Mouse (Mus musculus) heart, embryonic 10.5 days (tissue): ENCODE measurements around the gene Olfr549. TPM values are rescaled to one million over a fixed set of nuclear protein-coding genes. Genes with fewer than 3 reads are reported as not detected.

Experiments
- DNase-seq: peaks from one replicate; pipeline ENCODE4 v3.0.0-alpha.2; 2017; ENCODE audit warnings: low spot score
- H3K27ac ChIP-seq: fragments of 300-500 bp; sonication (generic); 2 replicates; pipeline ENCODE4 v1.5.1; 2016; ENCODE audit warnings: mild to moderate bottlenecking
- H3K27me3 ChIP-seq: fragments of 300-500 bp; sonication (generic); 2 replicates; pipeline ENCODE4 v1.6.1; 2016; ENCODE audit warnings: mild to moderate bottlenecking; ENCODE audit not compliant: poor library complexity, insufficient read depth, severe bottlenecking
- H3K36me3 ChIP-seq: fragments of 300-500 bp; sonication (generic); 2 replicates; pipeline ENCODE4 v1.6.1; 2016; ENCODE audit warnings: mild to moderate bottlenecking, moderate library complexity
- H3K4me1 ChIP-seq: fragments of 300-500 bp; sonication (generic); 2 replicates; pipeline ENCODE4 v1.6.1; 2016; ENCODE audit warnings: mild to moderate bottlenecking
- H3K4me3 ChIP-seq: fragments of 300-500 bp; sonication (generic); 2 replicates; pipeline ENCODE4 v1.5.1; 2016; ENCODE audit warnings: mild to moderate bottlenecking, moderate library complexity
- H3K9me3 ChIP-seq: fragments of 300-500 bp; sonication (generic); 2 replicates; pipeline ENCODE4 v1.6.1; 2016; ENCODE audit warnings: mild to moderate bottlenecking, moderate library complexity
- WGBS: fragments of 180-500 bp; shearing (Covaris S2); methylation state at CpG from one replicate; pipeline ENCODE4 v1.1.7; 2016; 5-methylcytosine and 5-hydroxymethylcytosine counted together
- polyA plus RNA-seq: library from polyadenylated mRNA; unstranded; fragments of >200 nt; fragmentation: Nextera tagmentation; extraction: Ambion mirVana; gene quantifications from 2 replicates; pipeline ENCODE4 v1.2.1, GENCODE M21; 2016

Olfr549 gene
- not detected in 2 replicates for polyA plus RNA-seq

DNA sequence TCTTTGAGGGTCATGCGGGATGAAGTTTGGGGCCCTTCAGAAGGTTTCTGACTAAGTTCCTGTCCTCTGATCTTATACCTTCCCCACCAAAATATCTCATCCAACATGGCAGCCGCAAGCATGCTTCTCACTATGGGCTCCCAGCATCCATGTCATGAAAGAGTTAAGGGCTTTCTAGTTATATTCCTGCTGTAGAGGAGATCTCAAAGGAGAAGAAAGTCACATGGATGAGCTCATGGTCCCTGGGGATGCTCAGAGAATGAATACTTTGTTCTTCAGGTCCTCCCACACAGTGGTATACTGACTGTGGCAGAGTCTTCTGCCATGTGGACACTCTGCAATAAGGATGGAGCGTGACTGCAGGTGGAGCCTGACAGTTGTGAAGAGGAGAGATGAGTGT is at the start of gene Olfr549:
Olfr549 (plus strand) TSS at position 301 of the 400 bp plus-strand sequence.
- 85% methylated on average over 3 of the region's 3 CpGs for WGBS
- Histone ChIP-seq H3K27ac (no peak within 1 kb of the TSS), H3K36me3 (no peaks in the 10 kb centered on the region), H3K9me3 (no peaks in the 10 kb centered on the region), H3K4me1 (no peaks in the 10 kb centered on the region), H3K27me3 (no peaks in the 10 kb centered on the region), H3K4me3 (no peak within 1 kb of the TSS)
- DNase-seq, result no peak

DNA sequence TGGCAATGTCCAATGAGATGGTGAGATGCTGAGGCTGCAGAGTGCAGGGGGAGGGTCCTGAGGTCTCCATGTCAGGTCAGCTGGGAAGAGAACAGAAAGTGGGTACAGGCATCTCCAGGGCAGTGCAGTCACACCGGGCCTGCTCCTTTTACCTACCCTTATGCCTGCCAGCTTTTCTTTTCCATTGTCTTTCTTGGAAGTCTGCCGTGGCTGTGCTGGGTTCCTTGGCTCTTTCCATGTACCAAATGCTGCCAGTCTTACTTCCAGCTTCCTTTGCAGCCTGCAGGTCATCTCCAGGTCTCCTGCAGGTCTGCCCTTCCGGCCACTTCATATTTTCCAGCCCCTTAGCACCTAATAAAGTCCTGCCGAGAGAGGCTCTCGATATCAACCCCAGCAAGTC is 47.7 kb upstream of the Olfr549 start:
- no peaks in the 10 kb centered on the region for H3K9me3 ChIP-seq
- no peaks in the 10 kb centered on the region for H3K27me3 ChIP-seq
- WGBS, result 59% methylated on average over 5 of the region's 5 CpGs
- H3K4me3 ChIP-seq, result no peak overlapping the region
- H3K36me3 ChIP-seq, result no peaks in the 10 kb centered on the region
- no peaks in the 10 kb centered on the region for H3K4me1 ChIP-seq
- H3K27ac ChIP-seq, result no peak overlapping the region
- no peak for DNase-seq

DNA sequence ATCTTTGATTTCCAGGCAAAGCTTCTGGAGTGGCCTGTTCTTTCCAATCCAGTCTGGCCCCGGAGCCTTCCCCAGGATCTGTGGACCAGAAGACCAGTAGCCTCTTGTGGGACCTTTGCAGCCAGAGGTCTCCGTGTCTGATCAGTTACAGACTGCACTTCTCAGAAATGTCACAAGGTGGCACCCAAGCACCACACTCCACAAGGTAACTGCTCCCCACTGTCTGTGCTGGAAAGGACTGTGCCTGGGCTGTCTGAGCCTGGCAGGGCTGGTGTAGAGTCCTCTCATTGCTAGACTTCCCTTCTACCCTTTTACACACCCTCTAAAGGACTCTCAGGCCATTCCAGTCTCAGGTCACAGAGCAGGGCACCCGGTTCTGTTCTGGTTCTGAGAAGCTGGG is 42.8 kb upstream of the Olfr549 start:
- Histone ChIP-seq H3K27ac (no peak overlapping the region), H3K9me3 (no peaks in the 10 kb centered on the region), H3K4me1 (no peaks in the 10 kb centered on the region; the same call in 1 of the 2 replicates), H3K36me3 (no peaks in the 10 kb centered on the region), H3K4me3 (no peak overlapping the region), H3K27me3 (peaks cover 15% of the 10 kb centered on the region; the same call in 1 of the 2 replicates)
- DNase-seq, result peak; percentile 89
- WGBS, result 40% methylated on average over 3 of the region's 3 CpGs

DNA sequence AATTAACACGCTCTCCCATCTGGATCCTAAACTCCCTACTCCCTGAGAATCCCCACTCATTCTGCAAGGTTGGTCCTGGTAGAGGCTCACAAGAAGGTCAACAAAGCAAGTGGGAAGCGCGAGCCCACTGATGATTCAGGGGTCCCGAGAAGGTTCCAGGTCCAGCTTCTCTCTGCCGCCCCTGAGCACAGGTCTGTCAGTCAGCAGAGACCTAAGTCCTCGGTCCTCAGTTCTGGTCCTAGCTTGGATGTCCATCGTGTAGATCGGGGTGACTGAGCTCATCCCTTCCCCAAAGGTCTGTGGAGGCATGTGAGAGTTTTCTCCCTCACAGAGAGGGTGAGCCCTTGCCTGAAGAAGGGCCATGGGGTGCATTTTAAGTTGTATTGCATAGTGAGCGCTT is 41.6 kb upstream of the Olfr549 start:
- no peak overlapping the region for H3K4me3 ChIP-seq
- H3K4me1 ChIP-seq, result peaks cover 5% of the 10 kb centered on the region; the same call in 1 of the 2 replicates
- no peaks in the 10 kb centered on the region for H3K9me3 ChIP-seq
- no peak overlapping the region for H3K27ac ChIP-seq
- 82% methylated on average over 9 of the region's 9 CpGs for WGBS
- H3K27me3 ChIP-seq, result peaks cover 20% of the 10 kb centered on the region; the same call in 1 of the 2 replicates
- no peaks in the 10 kb centered on the region for H3K36me3 ChIP-seq
- peak; percentile 68 for DNase-seq

DNA sequence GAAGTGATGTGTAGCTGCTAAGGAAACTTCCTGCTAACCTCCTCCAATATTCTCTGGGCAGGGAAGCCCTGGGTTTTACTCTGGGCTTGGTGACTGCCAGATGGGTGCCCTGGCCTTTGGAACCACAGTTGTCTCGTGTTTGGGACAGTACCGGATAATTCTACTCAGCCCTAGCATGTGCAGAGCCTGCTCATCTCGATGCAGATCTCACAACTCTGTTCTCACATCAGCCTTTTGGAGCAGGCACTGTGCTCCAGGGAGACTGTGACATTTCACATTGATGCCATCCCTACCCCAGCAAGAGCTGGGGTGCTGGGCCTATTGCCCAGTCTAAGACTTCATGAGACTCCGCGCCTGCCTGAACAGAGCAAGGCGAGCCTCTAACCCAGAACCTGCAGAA is 41.0 kb upstream of the Olfr549 start:
- H3K27ac ChIP-seq, result no peak overlapping the region
- no peak overlapping the region for H3K4me3 ChIP-seq
- DNase-seq, result peak; percentile 68
- H3K9me3 ChIP-seq, result no peaks in the 10 kb centered on the region
- no peaks in the 10 kb centered on the region for H3K36me3 ChIP-seq
- H3K27me3 ChIP-seq, result peaks cover 24% of the 10 kb centered on the region
- peaks cover 5% of the 10 kb centered on the region; the same call in 1 of the 2 replicates for H3K4me1 ChIP-seq
- WGBS, result 82% methylated on average over 6 of the region's 6 CpGs

DNA sequence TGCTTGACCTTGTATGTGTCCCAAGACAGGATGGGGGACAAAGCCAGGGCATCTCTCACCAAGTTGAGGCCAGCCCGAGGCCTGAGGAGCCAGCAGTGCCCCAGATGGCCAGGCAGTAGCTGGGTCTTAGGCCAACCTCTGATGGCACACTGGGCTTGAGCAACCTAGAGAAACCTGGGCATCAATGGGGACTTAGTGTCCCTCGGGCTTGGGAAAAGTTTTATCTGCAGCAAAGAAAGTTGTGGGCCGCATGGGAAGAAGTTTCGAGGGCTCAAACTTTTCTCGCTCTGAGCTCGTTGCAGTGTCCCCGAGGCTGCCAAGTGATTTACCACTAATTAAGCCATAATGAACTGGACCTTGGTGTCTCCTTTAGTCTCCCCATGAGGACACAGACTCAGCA is 39.9 kb upstream of the Olfr549 start:
- H3K27me3 ChIP-seq, result peaks cover 32% of the 10 kb centered on the region
- H3K36me3 ChIP-seq, result no peaks in the 10 kb centered on the region
- no peak overlapping the region for H3K27ac ChIP-seq
- DNase-seq, result peak; percentile 70
- 79% methylated on average over 7 of the region's 7 CpGs for WGBS
- H3K4me3 ChIP-seq, result no peak overlapping the region
- peaks cover 5% of the 10 kb centered on the region; the same call in 1 of the 2 replicates for H3K4me1 ChIP-seq
- H3K9me3 ChIP-seq, result no peaks in the 10 kb centered on the region

DNA sequence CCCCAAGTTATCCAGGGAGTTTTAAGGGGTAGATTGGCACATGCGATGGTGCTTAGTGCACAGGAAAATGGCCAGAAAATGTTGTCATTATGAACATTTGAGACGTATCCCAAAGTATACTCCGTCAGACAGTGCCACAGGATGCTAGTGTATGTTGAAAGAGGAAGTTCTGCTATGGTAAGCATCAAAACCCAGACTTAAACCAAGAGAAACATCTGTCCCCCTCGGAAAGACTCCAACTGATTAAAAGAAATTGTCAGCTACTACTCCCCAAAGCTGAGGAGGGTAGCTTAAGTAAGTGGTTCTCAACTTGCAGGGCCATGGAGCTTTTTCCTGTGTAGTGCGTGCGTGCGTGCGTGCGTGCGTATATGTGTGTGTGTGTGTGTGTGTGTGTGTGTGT is 37.7 kb upstream of the Olfr549 start:
- 92% methylated on average over 10 of the region's 10 CpGs for WGBS
- no peak overlapping the region for H3K4me3 ChIP-seq
- H3K27ac ChIP-seq, result no peak overlapping the region
- DNase-seq, result peak; percentile 54
- H3K4me1 ChIP-seq, result peaks cover 5% of the 10 kb centered on the region; the same call in 1 of the 2 replicates
- H3K27me3 ChIP-seq, result peaks cover 32% of the 10 kb centered on the region
- H3K9me3 ChIP-seq, result no peaks in the 10 kb centered on the region
- H3K36me3 ChIP-seq, result no peaks in the 10 kb centered on the region

DNA sequence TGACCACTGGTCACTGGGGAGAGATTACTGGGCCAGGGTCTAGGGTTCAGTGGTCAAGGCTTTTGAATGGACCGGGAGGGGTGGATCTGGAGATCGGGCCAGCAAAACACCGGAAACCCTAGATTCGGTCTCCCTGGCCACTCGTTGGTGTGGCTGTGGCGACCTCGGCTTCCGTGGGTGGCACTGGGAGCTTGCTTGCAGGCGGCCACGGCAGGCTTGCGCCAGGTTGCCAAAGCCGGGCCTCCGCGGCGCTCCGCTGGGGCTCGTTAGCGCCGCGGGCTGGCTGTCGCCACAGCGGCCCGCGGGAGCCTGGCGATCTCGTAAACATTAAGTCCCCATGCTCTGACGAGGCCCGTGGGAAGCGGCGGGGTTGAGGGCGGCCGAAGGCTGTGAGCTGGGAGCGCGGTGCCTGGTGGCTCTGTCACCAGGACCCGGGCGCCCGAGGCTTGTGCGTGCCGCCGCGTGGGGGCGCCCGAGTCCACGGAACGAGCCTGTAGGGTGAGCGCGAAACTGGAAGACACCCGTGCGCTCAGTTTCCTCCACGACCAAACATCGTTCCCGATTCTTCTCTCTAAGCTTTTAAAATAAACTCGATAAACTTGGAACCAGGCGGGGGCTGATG is 36.7 kb upstream of the Olfr549 start:
- Histone ChIP-seq H3K27ac (peak overlapping the region; percentile 87), H3K27me3 (peaks cover 32% of the 10 kb centered on the region), H3K36me3 (no peaks in the 10 kb centered on the region), H3K4me3 (peak overlapping the region; percentile 72), H3K9me3 (no peaks in the 10 kb centered on the region), H3K4me1 (peaks cover 5% of the 10 kb centered on the region; the same call in 1 of the 2 replicates)
- 1% methylated on average over 54 of the region's 54 CpGs for WGBS
- DNase-seq, result peak; percentile 89

DNA sequence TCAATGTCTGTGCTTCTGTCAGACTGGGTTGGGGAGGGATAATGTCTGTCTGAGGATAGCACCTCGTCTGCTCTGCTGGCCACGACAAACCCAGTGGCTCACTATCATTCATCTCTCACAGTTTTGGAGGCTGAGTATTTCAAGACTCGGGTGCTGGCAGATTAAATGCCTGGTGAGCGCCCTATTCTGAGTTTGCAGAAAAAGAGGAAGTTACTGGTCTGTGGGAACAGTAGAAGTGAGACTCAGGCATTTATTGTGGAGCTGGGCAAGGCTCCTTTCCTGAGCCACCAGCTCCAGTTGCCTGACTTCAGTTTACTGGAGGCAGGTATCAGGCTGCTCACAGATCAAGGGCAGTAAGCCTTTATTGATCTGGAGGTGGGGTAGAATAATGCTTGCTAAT is 35.5 kb upstream of the Olfr549 start:
- DNase-seq, result no peak
- Histone ChIP-seq H3K36me3 (no peaks in the 10 kb centered on the region), H3K27ac (no peak overlapping the region), H3K27me3 (peaks cover 27% of the 10 kb centered on the region), H3K4me1 (peaks cover 5% of the 10 kb centered on the region; the same call in 1 of the 2 replicates), H3K9me3 (no peaks in the 10 kb centered on the region), H3K4me3 (no peak overlapping the region)
- WGBS, result 40% methylated on average over 4 of the region's 4 CpGs

DNA sequence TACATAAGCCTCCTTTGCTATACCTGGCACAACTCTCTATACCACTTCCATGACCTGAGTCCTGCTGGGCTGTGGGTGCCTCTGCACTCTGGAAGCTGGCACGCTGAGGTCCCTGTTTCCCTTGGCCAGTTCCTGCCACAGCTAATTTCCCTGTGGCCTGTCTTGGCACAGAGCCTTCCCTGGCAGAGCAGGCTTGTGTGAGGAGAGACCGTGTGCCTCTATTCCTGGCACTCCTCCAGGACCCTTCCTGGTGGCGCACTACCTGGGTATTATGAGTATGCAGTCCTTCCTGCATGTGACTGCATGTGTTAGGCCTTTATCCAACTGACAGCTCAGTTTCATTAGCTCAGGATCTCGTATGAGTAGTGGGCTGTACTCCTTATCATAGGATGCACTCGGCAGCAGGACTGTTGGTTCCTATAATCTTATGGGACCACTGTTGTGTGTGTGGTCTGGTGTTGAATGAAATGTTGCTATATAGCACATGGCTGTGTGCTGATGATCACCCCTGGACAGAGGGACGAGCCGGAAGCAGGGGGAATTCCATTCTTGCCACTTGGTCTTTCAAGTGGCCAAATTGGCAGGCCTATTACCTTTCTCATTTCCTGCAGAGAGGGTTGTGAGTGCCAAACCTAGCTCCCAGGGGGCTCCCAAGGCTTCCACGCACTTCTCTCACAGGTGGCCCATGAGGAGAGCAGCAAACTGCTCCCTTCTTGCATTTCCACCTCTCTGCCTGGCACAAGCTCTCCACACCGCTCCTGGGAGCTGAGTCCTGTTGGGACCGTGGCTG is 33.2 kb upstream of the Olfr549 start:
- Histone ChIP-seq H3K27ac (no peak overlapping the region), H3K27me3 (peaks cover 22% of the 10 kb centered on the region), H3K4me3 (no peak overlapping the region), H3K4me1 (0 out of 2 replicates have a peak, but pooled peaks cover 5% of the 10 kb centered on the region), H3K9me3 (no peaks in the 10 kb centered on the region), H3K36me3 (no peaks in the 10 kb centered on the region)
- WGBS, result 66% methylated on average over 10 of the region's 10 CpGs
- DNase-seq, result no peak

DNA sequence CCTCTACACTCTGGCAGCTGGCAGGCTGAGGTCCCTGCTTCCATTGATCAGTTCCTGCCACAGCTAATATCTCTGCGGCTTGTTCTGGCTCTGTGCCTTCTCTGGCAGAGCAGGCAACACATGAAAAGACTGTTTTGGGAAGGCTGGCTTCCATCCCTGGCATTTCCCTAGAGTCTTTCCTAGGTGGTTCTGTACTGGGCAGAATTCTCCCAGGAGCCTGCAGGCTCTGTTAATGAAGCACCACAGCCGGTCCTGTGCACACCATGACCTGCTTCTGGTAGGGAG is 32.7 kb upstream of the Olfr549 start:
- 0 out of 2 replicates have a peak, but pooled peaks cover 5% of the 10 kb centered on the region for H3K4me1 ChIP-seq
- no peak for DNase-seq
- H3K27me3 ChIP-seq, result peaks cover 16% of the 10 kb centered on the region
- no peaks in the 10 kb centered on the region for H3K9me3 ChIP-seq
- WGBS, result 77% methylated on average over 2 of the region's 2 CpGs
- no peak overlapping the region for H3K27ac ChIP-seq
- no peaks in the 10 kb centered on the region for H3K36me3 ChIP-seq
- no peak overlapping the region for H3K4me3 ChIP-seq

DNA sequence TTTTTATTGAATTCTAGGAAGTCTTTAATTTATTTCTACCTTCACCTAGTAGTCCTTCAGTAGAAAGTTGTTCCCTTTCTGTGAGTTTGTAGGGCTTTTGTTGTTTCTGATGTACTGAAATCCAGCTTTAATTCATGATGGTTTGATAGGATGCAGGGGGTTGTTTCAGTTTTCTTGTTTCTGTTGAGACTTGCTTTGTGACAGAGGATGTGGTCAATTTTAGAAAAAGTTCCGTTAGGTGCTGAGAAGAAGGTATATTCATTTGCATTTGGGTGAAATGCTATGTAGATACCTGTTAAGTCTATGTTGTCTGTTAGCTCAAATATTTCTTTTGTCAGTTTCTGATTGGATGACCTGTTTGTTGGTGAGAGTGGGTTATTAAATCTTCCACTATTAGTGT is 20.6 kb upstream of the Olfr549 start:
- H3K27ac ChIP-seq, result no peak overlapping the region
- H3K27me3 ChIP-seq, result no peaks in the 10 kb centered on the region
- no peak for DNase-seq
- H3K4me1 ChIP-seq, result no peaks in the 10 kb centered on the region
- no peak overlapping the region for H3K4me3 ChIP-seq
- WGBS, result 81% methylated on average over 1 of the region's 1 CpGs
- no peaks in the 10 kb centered on the region for H3K36me3 ChIP-seq
- H3K9me3 ChIP-seq, result no peaks in the 10 kb centered on the region

DNA sequence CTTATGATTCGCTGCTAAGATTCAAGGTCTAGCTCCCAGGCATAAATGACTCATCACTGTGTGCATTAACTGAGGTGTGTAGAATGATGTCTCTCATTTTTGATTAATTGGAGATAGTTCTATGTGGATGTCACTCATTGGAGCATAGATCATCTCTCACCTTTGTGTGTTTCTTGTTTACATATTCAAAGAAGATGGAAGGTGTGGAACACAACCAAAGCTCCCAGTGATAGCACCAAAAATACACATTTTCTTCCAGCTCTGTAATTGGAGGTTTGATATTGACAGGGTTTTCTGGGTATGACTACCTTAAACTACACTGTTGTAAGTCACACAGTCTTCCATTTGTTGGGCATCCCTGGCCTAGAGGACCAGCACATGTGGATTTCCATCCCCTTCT is 15.2 kb upstream of the Olfr549 start, which contains the start of gene Olfr547:
Olfr547 (plus strand) TSS at position 301 of the 400 bp plus-strand sequence.
- Histone ChIP-seq H3K27ac (no peak within 1 kb of the TSS), H3K36me3 (no peaks in the 10 kb centered on the region), H3K27me3 (no peaks in the 10 kb centered on the region), H3K4me3 (no peak within 1 kb of the TSS), H3K4me1 (no peaks in the 10 kb centered on the region), H3K9me3 (no peaks in the 10 kb centered on the region)
- no peak for DNase-seq
- 63% methylated on average over 1 of the region's 1 CpGs for WGBS
